Mouse (Mus musculus) NIH3T3 (cell line): ENCODE measurements around the gene Lrrc52.
A peak's percentile ranks its signal among the peaks of the same experiment; 100 is the strongest.

Source experiments
- DNase-seq: peaks from one replicate; pipeline ENCODE4 v3.0.0-alpha.2; 2012; ENCODE audit warnings: low read depth

Lrrc52 gene

DNA sequence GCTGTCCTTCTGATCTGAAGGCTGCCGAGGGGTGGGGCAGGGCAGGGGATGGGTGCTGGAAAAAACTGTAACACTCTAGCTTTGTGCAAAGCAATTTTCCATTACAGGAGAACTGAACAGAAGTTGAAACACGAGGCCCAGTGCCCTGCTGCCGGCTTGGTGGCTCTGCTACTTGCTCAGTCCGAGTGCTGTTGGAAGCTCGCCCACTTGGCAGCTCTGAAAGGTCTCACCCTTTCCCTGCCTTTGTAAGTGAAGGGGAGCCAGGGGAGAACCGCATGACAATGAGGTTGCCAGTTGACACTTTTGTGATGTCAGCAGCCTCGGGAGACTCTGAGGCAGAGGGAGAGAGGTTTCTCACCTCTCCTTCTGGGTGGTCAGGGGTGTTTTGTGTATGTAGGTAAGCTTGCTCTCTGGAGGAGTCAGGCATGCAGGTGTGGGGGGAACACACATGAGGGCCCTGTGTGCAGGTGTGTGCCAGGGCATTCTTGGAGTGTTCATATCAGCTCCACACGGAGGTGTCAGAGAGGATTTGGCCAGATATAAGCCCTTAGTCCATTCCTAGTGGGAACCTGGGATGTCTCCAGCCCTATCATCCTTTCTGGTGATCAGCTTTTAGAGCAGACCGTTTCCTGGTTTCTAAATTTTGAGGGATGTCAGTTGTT lies at the start of gene Lrrc52:
Gene Lrrc52, minus strand, starts transcription at position 16 of the 662 bp plus-strand sequence.
- peak; percentile 18 for DNase-seq

DNA sequence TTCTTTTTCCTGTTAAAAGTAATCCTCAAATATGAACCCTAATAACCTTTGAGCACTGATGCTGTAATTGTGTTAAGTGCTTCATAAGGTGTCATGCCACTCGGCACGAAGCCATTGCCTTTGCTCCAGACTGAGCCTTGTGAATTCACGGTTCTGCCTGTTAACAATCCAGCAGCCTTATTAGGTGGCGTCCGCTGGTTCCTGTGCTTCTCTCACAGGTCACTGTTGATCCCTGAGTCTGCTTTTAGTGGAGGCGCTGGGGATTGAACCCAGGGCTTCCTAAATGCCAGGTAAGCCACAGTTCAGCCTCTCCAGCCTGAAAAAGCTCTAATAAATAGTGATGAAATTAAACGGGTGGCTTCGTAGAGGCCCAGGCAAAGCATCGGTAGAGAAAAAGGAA lies 45.0 kb upstream of the Lrrc52 start:
- no peak for DNase-seq

DNA sequence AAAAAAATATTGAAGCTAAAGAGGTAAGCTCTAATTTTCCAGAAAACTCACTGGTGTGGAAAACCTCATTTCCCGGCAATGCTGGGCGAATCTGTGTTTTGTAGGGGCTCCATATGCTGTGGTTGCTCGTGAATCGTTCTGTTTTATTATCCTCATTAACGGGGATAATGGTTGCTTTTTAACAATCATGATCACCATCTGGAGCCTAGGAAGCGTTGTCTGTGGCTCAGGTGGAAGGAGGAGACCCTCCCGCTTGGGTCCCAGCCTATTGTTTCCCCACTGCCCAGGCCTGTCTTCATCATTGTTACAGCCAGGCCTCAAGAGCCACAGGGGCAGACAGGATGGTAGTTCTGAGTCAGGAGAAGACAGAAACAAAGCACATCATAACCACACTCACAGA lies 39.5 kb upstream of the Lrrc52 start:
- no peak for DNase-seq

- peak; percentile 14 for DNase-seq
Measured at GRCm38 (mm10) chr1:167505427-167505826, 38.8 kb upstream of the Lrrc52 start.

GRCm38 (mm10) chr1:167499097-167499850 lies 32.7 kb upstream of the Lrrc52 start:
- no peak for DNase-seq

- DNase-seq: no peak
Measured at GRCm38 (mm10) chr1:167497991-167498390, 31.4 kb upstream of the Lrrc52 start.

GRCm38 (mm10) chr1:167497560-167497959 lies 31.0 kb upstream of the Lrrc52 start:
- DNase-seq: no peak

- no peak for DNase-seq
Measured at GRCm38 (mm10) chr1:167491501-167491900, 24.9 kb upstream of the Lrrc52 start.

DNA sequence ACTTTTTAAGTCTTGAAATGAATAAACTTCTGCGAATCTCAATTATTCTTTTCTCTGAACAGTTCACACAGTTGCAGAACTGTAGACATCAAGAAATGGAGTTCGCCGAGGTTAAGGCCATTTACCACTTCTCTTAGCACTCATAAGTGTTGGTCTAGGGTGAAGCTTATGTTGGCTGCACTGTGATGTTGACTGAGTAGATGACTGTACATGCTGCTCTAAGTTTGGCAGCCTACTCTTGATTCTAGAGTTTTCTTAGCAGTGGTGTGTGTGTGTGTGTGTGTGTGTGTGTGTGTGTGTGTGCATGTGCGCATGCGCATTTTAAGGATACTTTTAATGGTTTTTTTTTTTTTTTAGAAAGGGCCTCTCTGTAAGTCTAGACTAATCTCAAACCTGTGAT lies 21.4 kb upstream of the Lrrc52 start:
- DNase-seq: no peak

- no peak for DNase-seq
Measured at GRCm38 (mm10) chr1:167486959-167487680, 20.5 kb upstream of the Lrrc52 start.

- DNase-seq: no peak
Measured at GRCm38 (mm10) chr1:167482863-167483262, 16.3 kb upstream of the Lrrc52 start.

DNA sequence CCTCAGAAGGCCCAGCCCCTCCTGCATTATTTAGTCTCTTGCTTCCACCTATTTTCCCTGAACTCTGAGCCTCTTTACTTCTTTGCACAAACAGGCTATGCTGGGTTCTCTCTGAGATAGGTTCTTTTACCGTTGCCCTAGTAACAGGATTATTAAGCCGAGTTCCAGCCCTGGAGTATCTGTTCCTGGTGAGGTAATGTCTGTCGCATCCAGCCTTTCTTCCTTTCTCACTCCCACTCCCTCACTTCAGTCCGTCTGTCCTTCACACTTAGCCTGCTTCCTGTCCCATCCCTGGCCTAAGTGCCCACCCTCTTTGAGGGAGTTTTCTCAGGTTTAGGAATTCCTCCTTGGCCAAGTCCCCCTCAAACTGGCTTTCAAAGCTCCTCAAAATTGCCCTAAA lies 7.0 kb upstream of the Lrrc52 start:
- no peak for DNase-seq

GRCm38 (mm10) chr1:167467916-167468315 lies 1.3 kb upstream of the Lrrc52 start:
- DNase-seq: no peak

- no peak for DNase-seq
Measured at GRCm38 (mm10) chr1:167457311-167457710, 9.3 kb downstream of the Lrrc52 start.

- DNase-seq: no peak
Measured at GRCm38 (mm10) chr1:167453048-167453447, 13.5 kb downstream of the Lrrc52 start.

- DNase-seq: no peak
Measured at GRCm38 (mm10) chr1:167452456-167452855, 14.1 kb downstream of the Lrrc52 start.

DNA sequence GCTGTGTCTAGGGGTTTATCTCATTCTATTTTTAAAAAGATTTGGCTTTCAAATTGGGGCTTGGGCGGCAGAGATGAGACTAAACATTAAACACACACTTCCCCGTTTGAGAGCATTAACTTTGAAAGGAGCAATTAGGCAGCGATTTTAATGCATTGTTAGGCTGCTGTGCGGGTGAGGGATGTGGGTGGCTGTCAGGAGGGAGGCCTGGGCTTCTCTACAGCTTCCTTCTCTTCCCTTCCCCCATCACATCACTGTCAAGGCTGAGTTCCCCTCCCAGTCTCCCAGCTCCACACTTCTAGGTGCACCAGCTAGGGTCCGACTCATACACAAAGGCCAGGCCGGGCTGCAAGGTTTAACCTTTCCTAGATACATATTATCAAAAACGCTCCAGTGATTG lies 18.0 kb downstream of the Lrrc52 start:
- no peak for DNase-seq

- no peak for DNase-seq
Measured at GRCm38 (mm10) chr1:167448088-167448487, 18.5 kb downstream of the Lrrc52 start.

DNA sequence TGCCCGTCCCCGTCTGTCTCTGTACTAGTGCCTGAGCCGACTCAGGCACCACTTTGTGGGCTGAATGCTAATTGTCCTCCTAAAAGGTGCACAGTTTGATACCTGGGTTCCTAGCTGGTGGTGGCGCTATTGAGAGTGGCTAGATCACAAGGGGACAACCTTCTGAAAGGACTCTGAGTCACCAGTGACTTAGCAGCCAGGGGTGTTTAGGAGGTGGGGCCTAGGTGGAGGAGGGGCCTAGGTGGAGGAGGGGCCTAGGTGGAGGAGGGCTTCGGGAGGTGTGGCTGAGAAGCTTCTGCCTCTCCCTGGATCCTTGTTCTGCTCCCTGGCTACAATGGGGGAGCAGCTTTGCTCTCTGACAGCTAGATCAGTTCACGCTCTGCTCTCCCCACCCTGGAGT lies 20.1 kb downstream of the Lrrc52 start:
- no peak for DNase-seq

GRCm38 (mm10) chr1:167445167-167445566 lies 21.4 kb downstream of the Lrrc52 start:
- DNase-seq: no peak

DNA sequence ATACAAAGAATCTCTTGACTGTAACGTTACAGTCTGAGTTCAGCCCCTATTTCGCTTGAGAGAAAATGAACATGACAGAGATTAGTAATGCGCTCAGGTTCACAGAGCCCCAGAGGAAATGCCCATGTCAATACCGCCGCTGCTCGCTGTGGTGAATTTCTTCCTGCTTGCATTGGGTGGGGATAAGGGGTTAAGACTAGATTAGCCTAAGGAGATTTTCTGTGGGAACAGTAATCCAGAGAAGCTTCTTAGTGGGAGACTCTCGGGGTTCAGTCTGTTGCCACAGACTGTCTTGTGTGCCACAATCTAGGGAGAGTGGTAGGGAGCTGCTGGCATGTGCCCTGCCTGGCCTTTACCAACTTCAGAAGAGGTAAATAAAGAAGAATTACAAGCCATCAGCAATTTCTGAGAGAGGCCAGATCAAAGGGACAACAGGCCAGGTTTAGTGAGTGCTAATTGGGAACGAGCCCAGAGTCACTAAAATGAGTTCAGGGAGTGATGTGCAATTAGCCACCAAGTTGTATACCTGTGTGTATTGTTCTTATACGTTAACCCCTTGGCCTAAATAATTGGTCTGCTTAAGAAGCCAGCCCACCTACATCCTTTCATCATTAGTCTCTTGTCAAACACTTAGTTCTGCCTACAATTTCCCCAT lies 28.2 kb downstream of the Lrrc52 start:
- DNase-seq: no peak

GRCm38 (mm10) chr1:167437091-167437490 lies 29.5 kb downstream of the Lrrc52 start:
- DNase-seq: no peak
